Mouse (Mus musculus) monocyte, adult 2 months (primary cell): ENCODE results near the gene Hid1.

Experiments
- DNase-seq, 2 experiments: peaks; one replicate each; pipeline ENCODE4 v3.0.0; 2022; ENCODE audit warnings: low spot score in 2 of 2, low read depth in 1 of 2

Hid1 gene

GRCm38 (mm10) chr11:115337826-115338225 is 29.7 kb downstream of the Hid1 start:
- DNase-seq, result no peak

DNA sequence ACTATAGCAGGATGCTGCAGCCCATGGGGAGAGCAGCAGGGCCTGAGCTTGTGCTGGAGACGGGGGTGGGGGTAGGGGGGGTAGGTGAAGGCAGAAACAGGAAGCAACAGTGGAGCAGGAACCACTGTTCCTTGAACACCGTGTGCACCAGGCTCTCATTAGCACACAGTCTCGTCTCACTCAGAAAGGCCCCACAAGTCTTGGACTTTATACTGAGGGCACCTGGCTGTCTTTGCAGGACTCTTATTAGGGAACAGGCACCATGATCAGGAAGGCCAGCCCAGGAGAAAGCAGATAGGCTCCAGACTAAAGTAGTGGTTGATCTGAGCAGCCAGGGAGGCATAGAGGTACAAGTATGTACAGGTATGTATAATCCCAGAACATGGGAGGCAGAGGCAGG is 30.2 kb downstream of the Hid1 start:
- DNase-seq, result no peak

- DNase-seq, result no peak
These were observed 31.4 kb downstream of the Hid1 start for GRCm38 (mm10) chr11:115336115-115336514.

DNA sequence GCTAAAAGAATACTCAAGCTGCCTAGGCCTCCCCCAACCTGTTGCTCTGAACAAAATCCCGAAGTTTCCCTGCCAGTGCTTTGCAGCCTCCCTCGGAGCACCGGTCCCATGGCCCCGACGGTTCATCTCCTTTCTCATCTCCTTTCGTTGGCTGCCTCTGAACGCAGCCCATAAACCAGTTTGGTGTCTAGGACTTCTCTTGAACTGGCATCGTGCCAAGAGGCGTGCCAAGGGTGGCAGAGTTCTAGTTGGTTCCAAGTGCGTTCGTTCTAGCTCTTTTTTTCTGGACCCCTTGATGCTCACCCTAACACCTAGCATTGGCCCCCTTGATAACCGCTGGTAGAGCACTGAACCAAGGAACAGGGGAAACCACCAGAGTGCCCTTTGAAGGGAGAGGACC is 32.3 kb downstream of the Hid1 start:
- DNase-seq, result no peak

DNA sequence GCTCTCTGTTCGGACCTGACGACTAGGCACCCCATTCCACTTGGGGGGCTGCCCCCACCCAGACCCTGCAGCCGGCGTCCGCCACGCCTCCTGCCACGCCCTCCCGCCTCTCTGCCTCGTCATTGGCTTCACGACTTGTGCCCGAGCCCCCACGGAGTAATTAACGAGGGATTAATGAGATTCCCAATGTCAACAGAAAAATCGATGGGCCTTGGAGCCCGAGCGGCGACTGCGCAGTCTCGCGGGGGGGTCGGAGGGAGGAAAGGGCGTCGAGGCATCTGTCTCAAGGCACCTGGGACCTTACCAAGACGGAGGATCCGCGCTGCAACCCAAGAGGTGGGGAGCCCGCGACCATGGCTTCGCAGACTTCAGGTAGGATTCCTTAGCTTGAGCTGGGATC is 33.0 kb downstream of the Hid1 start, which contains the start of gene Otop3:
Otop3 (plus strand) TSS at position 201 of the 400 bp plus-strand sequence.
- no peak for DNase-seq

- no peak for DNase-seq
These were observed 38.2 kb downstream of the Hid1 start for GRCm38 (mm10) chr11:115329339-115329738.

GRCm38 (mm10) chr11:115326730-115327129 is 40.8 kb downstream of the Hid1 start:
- DNase-seq, result no peak

GRCm38 (mm10) chr11:115323354-115323753 is 44.2 kb downstream of the Hid1 start:
- no peak for DNase-seq

DNA sequence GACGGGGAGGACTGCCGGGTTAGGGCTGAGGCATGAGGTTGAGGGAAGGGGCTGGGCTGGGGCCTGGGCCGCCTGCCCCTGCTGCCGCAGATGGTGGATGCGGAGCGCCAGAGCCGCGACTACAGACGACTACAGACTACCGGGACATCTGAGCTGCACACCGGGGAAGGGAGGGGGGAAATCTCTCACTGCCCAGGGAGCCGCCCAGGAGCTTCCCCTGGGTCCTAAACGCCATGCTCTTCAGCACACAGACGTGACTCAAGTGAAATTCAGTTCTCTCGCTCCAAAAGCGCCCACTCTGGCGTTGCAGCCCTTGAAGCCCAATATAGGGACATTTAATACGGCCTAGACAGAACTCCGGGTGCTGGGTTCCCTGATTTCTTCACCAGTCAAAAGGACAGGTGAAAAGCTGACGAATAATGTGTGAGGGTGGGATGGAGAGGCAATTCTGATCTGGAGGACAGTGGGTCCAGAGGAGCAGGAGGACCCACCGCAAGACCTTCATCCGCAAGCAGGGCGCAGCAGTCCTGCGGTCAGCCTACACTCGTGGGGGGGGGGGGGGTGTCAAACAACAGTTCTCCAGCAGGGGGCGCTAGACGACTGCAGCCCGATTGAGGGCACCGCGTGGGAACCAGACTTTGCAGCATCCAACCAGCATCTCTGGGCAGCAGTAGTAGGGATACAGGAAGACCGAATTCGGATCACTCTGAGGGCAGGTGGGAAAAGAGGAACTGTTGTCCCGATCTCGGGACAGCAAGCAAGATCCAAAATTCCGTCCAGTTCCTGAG is 45.5 kb downstream of the Hid1 start, which contains the start of gene Ush1g:
Ush1g (minus strand) TSS at position 136 of the 788 bp plus-strand sequence.
- no peak for DNase-seq

GRCm38 (mm10) chr11:115319704-115320383 is 47.7 kb downstream of the Hid1 start:
- DNase-seq, result no peak

DNA sequence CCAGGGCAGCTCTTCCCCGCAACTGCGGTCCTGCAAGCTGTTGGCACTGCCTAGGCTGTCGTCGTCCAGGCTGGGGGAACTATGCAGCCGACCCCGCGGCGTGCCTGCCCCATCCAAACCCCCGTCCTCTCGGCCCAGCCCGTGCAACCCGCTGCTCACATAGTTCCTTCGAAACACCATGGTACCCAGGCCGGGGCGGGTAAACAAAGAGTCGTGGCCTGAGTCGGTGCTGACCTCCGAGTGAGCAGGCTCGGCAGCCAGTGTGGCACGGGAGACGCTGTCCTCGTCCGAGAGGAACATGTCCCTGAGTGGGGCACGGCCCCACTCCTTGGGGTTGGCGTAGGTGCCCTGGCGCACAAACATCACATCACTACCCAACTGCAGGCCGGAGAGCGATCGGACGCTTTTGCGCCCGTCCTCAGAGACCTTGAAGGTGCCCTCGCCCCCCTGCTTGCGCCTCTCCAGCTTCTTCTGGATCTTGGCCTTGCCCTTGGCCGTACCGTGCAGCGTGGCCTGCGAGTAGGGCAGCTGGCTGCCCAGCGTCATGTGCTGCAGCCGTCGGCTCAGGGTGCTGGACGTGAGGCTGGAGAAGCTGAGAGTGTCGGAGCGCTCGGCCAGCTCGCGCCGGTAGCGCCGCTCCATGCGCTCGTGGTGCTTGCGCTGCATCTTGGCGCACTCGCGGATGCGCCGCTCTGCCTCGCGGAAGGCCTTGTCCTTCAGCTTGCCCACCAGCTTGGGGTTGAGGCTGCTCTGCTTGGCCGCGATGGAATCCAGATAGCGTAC is 49.1 kb downstream of the Hid1 start:
- no peak for DNase-seq

GRCm38 (mm10) chr11:115317204-115317603 is 50.4 kb downstream of the Hid1 start:
- DNase-seq, result no peak

DNA sequence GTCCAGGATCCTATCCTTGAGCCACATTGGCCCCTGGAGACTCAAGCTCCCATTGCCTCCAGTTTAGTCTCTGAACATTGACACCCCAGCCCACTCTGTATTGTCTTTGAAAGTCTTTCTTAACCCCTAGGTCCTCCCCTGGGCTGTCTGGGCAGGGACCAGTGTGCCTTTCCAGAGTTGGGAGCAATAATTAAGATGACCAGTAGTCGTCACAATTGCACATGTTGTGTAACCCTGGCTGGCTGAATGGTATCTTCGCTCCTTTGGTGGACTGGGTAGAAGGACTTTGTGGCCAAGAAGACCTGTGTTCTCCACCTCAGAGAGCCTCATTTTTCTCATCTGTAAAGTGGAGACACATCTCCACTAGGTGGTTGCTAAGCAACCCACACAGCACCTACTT is 53.3 kb downstream of the Hid1 start:
- no peak for DNase-seq

- DNase-seq, result no peak
These were observed 58.8 kb downstream of the Hid1 start for GRCm38 (mm10) chr11:115308781-115309180.

DNA sequence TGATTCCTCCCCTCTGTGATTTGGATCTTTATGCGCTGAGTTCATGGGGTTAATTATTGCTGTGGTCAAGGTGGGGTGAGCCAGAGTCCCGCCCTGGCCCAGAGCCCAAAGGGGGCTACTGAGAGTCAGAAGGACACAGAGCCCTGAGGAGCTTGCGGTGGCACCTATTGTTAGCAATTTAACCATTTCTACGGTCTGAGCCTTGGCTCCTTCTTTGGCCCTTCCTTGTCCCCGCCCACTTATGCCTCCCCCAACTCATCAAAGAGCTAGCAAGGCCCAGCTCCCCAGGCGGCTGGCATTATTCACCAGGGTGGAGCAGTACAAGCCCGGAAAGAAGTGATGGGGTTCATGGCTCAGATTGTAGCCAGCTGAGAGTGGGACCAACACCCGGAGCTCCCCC is 60.7 kb downstream of the Hid1 start, which contains the start of gene Otop2:
Otop2 (plus strand) TSS at position 301 of the 400 bp plus-strand sequence.
- no peak for DNase-seq

- no peak for DNase-seq
These were observed 64.4 kb downstream of the Hid1 start for GRCm38 (mm10) chr11:115303167-115303566.

GRCm38 (mm10) chr11:115301351-115301750 is 66.2 kb downstream of the Hid1 start:
- DNase-seq, result no peak

DNA sequence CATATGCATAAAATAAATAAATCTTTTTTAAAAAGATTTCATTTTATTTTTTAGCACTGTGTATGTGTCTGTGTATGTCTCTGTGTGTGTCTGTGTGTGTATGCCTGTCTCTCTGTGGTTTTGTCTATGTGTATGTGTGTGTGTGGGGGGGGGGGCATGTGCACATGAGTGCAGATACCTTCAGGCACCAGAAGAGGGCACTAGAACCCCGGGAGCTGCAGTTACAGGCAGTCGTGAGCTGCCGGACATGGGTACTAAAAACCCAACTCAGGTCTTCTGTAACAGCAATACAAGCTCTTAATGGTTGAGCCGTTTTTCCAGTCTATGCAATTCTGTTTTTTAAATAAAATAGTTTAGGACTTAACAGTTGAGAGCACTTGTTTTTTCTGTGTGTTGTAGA is 66.8 kb downstream of the Hid1 start:
- no peak for DNase-seq

DNA sequence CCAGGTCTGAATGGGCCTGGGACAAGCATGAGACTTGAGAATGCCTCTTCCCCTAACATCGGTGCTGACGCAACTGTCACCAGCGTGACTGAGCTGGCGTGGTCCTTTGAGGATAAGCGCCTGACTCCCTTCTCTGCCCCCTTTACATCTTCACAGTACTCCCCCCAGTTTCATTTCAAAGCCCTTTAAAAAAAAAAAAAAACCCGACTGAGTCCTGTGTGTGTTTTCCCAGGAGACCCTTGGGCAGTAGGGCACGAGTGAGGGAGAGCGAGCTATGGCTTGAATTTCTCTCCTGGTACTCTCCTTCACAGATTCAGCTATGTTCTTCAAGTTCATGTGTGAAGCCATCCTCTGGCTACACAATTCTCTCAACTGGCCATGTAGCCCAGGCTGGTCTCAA is 69.4 kb downstream of the Hid1 start:
- no peak for DNase-seq
